Mouse (Mus musculus): ENCODE measurements around the gene Polr3gl.

GRCm38 (mm10) chr3:96590657-96591056 lies 3.3 kb downstream of the Polr3gl start:
- TF ChIP-seq CTCF (IDR thresholded peaks at IDR 0.05; ENCODE audit: low read depth) = no peak
- no peak for TF ChIP-seq EP300 (IDR thresholded peaks at IDR 0.05; ENCODE audit: low read depth)
